Mouse (Mus musculus) urinary bladder, postnatal 25 days (tissue): ENCODE data around the gene Gm21244.
"Not testable (repeated sequence)": the region's sequence is repeated elsewhere in the genome, so short reads cannot be mapped to it uniquely, and the experiment has no call there.

Experiments used
- DNase-seq: peaks from one replicate; pipeline ENCODE4 v3.0.0; 2022; ENCODE audit warnings: low spot score

Gene Gm21244

GRCm38 (mm10) chrY:7169193-7169592 is at the start of gene Gm21244:
TSS of gene Gm21244 (minus strand) at chrY:7169293.
- not testable (repeated sequence) for DNase-seq
